Mouse (Mus musculus) E14TG2a.4 (cell line): ENCODE measurements at regions not wholly inside any gene's neighbourhood (a gene's known extent, or its start where the extent isn't known, plus 50 kb on each side); places are given as distances from the start of the nearest gene placed in this dataset.

Experiments
- H3K27me3 ChIP-seq: 2 replicates; pipeline ENCODE4 v1.6.1; 2014; ENCODE audit warnings: low read length, control low read depth; ENCODE audit not compliant: insufficient read depth
- H3K36me3 ChIP-seq: 2 replicates; pipeline ENCODE4 v1.6.1; 2014; ENCODE audit warnings: low read length, control low read depth; ENCODE audit not compliant: insufficient read depth
- H3K4me1 ChIP-seq: replicated peaks from 2 replicates; pipeline ENCODE4 v1.6.1; 2014; ENCODE audit warnings: low read depth, low read length, control low read depth
- H3K4me3 ChIP-seq: replicated peaks from 2 replicates; pipeline ENCODE4 v1.5.1; 2014; ENCODE audit warnings: mild to moderate bottlenecking, low read length
- H3K9me3 ChIP-seq: 2 replicates; pipeline ENCODE4 v1.6.1; 2014; ENCODE audit warnings: low read length, control low read depth
- CTCF ChIP-seq: conservative IDR thresholded peaks from 2 replicates; pipeline ENCODE4 v1.5.1; 2014; ENCODE audit warnings: low read length
- NANOG ChIP-seq: IDR thresholded peaks from 2 replicates; pipeline ENCODE4 v1.6.1; 2014; ENCODE audit warnings: borderline replicate concordance, low read length, mixed read lengths
- POU5F1 ChIP-seq: IDR thresholded peaks from 2 replicates; pipeline ENCODE4 v1.6.1; 2014; ENCODE audit warnings: low read length, borderline replicate concordance

DNA sequence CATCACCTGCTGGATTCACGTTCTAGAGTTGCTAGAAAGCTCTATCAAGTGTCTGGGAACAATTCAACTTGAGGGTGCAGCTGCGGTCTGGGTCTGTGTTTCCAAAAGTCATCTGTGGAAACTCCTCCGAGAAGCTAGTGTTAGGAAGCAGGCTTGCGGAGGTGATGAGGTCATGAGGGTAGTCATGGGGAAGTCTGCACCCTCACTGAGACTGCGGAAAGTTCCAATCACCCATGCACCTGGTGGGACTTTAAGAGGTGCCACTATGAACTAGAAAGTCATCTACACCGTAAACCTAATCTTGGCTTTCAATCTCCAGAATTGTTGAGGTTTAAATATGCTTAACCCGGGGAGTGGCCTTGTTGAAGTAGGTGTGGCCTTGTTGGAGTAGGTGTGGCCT is 195.5 kb upstream of the Afdn start:
- Histone ChIP-seq H3K27me3 (no peaks in the 10 kb centered on the region), H3K4me1 (no peaks in the 10 kb centered on the region), H3K4me3 (no peak overlapping the region), H3K36me3 (no peaks in the 10 kb centered on the region), H3K9me3 (peaks cover 95% of the 10 kb centered on the region)
- TF ChIP-seq POU5F1 (no peak), CTCF (no peak), NANOG (no peak)

DNA sequence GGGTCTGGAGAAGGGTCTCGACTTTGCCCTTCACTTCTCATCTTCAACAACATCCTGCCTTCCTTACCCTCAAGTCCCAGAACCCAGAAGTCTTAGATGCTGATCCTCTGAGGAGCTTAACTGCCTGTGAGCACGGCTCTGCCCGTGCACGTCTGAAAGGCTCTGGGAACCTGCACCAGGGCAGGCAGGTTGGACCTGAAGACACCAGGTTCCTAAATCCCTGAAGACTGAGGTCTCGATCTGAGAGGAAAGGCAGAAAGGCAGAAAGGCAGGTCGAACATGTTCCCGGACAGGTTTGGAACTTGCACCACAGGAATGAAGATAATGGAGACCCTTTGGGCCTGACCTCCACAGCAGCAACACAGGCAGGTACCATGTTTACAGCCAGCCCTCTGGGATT is 193.7 kb upstream of the Afdn start:
- Histone ChIP-seq H3K27me3 (no peaks in the 10 kb centered on the region), H3K36me3 (no peaks in the 10 kb centered on the region), H3K4me3 (no peak overlapping the region), H3K9me3 (peaks cover 98% of the 10 kb centered on the region), H3K4me1 (no peaks in the 10 kb centered on the region)
- TF ChIP-seq CTCF (no peak), NANOG (no peak), POU5F1 (no peak)

DNA sequence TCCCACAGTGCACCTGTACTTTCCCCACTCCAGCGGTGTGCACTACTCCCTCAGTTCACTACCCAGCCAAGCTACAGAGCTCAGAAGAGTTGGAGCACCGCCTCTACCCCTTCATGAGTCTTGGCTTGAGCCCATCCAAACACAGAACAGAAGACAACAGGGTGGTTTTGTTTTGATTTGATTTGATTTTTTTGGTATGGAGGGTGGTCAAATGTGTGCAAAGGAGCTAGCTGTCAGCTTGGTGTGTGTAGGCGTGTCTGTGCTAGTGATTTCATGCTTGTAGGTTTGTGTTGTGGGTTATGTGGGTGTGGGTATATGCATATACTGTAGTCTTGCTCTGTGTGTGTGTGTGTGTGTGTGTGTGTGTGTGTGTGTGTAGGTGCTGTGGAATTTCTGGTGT is 193.2 kb upstream of the Afdn start:
- Histone ChIP-seq H3K27me3 (no peaks in the 10 kb centered on the region), H3K36me3 (no peaks in the 10 kb centered on the region), H3K4me3 (no peak overlapping the region), H3K4me1 (no peaks in the 10 kb centered on the region), H3K9me3 (peaks cover 98% of the 10 kb centered on the region)
- TF ChIP-seq POU5F1, result no peak

DNA sequence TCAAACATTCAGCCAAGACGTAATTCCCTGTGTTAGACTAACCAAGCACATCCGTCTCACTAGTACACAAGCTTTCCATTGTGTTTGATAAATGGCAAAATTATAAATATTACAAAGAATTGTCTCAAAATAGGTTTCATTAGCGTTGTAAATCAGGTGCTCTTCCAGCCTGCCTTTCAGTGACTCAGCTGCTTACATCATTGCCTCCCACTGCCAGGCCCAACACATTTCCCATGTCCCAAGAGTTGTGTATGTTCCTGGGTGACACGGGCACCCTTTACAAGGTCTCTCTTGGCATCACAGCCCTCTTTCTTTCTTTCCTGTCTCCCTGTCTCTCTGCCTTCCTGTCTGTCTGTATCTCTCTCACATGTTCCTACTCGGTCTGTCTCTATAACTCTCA is 189.5 kb upstream of the Afdn start:
- no peaks in the 10 kb centered on the region for H3K4me1 ChIP-seq
- peaks cover 100% of the 10 kb centered on the region for H3K9me3 ChIP-seq
- H3K27me3 ChIP-seq, result no peaks in the 10 kb centered on the region
- no peak for TF ChIP-seq CTCF
- no peak for TF ChIP-seq NANOG
- no peak for TF ChIP-seq POU5F1
- no peaks in the 10 kb centered on the region for H3K36me3 ChIP-seq
- H3K4me3 ChIP-seq, result no peak overlapping the region

DNA sequence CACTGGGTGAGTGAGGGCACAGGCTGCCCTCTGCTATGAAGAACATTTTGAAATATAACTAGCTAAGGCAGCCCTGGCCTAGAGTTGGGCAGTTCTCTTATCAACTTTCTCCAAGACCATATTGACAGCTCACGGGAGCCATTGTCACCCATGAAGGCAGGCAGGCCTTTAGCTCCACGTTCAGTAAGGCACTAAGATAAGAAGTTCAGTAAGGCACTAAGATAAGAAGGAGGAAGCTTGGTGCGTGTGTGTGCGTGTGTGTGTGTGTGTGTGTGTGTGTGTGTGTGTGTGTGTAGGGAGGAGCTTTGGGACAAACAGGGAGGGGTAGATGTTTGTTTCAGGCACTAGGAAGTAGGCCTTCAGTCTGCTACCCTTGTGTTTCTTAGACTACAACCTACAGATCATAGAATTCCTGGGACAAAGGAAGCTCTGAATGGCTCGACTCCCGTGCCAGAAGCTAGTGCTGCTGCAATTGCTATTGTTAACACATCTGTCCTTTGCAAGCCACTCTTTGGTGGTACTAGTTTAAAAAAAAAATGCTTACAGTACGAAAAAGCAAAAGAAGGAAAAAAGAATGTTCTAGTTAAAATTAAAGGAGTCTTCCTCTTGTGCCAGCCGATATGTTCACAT is 188.0 kb upstream of the Afdn start:
- no peaks in the 10 kb centered on the region for H3K27me3 ChIP-seq
- no peak for TF ChIP-seq POU5F1
- no peak for TF ChIP-seq NANOG
- TF ChIP-seq CTCF, result no peak
- no peak overlapping the region for H3K4me3 ChIP-seq
- no peaks in the 10 kb centered on the region for H3K36me3 ChIP-seq
- peaks cover 99% of the 10 kb centered on the region for H3K9me3 ChIP-seq
- no peaks in the 10 kb centered on the region for H3K4me1 ChIP-seq

DNA sequence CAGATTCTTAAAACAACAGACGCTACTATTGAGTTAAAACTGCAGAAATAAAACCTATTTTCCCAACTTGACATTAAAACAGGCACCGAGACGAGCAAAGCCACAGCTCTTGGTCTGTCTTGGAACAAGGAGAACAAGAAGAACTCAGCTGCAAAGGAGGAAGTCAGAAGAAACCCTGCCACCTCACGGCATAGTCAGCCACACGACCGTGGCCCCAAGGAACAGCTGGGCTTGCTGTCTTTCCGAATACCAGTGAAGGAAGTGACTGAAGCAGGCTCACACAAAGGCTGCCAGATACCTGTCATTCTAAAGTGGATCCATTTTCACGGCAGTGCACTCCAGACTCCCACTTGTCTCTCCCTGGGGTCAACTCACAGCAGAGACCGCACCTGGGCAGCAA is 187.3 kb upstream of the Afdn start:
- H3K9me3 ChIP-seq, result peaks cover 99% of the 10 kb centered on the region
- no peaks in the 10 kb centered on the region for H3K36me3 ChIP-seq
- H3K4me3 ChIP-seq, result no peak overlapping the region
- no peaks in the 10 kb centered on the region for H3K27me3 ChIP-seq
- H3K4me1 ChIP-seq, result no peaks in the 10 kb centered on the region
- no peak for TF ChIP-seq NANOG
- TF ChIP-seq POU5F1, result no peak
- TF ChIP-seq CTCF, result no peak

DNA sequence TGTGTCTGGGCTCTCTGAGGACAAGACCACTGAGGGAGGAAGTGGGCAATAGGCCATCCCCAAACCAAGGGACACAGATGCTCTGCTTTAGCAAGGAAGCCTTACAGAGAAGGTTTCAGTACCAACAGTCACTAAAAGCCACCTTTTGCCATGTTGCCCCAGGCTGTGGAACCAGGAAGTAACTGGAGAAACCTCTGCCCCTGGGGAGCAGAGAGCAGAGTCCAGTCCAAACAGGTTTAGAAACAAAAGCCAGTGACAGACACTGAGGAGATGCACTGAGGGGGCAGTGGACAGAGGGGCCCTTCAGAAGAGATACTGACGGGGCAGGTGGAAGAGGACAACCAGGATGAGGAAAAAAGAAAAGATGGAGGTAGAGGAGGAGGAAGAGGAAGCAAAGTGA is 186.2 kb upstream of the Afdn start:
- no peaks in the 10 kb centered on the region for H3K36me3 ChIP-seq
- no peak for TF ChIP-seq NANOG
- TF ChIP-seq POU5F1, result no peak
- TF ChIP-seq CTCF, result no peak
- H3K4me3 ChIP-seq, result no peak overlapping the region
- peaks cover 97% of the 10 kb centered on the region for H3K9me3 ChIP-seq
- H3K27me3 ChIP-seq, result no peaks in the 10 kb centered on the region
- H3K4me1 ChIP-seq, result no peaks in the 10 kb centered on the region

DNA sequence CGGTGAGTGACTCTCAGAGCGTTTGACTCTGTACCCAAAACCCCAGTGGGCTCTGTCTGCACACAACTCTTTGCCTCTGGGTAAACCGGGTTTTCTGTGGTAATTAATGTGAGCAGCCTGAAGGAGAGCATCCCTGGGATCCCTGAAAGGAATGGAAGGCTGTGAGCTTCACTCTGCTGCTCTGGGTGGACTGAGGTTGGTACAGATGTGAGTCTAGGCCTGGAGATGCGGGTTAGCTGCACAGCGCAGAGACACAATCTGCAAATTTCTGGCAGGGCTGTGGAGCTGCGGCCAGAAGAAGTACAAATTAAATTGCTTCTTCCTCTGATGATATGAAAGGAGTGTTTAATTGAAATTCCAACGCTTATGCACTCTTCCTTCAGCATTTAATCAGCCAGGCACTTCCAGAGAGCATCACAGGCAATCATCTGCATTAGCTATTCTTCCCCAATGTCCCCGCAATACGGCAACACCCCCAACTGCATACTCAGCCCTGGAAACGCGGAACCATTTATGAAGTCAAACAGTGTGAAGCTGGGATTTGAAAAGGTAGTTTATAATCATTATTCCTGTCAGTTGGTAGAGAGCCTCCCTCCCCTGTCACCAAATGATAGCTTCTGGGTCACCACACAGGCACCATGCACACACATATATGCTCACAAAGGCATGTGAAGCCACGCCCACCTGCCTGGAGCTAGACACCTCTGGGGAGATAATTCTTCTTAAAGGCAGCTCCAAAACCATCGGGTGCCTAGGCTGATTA is 185.5 kb upstream of the Afdn start:
- no peak for TF ChIP-seq POU5F1
- no peak for TF ChIP-seq CTCF
- no peak for TF ChIP-seq NANOG
- Histone ChIP-seq H3K9me3 (peaks cover 97% of the 10 kb centered on the region), H3K36me3 (no peaks in the 10 kb centered on the region)

DNA sequence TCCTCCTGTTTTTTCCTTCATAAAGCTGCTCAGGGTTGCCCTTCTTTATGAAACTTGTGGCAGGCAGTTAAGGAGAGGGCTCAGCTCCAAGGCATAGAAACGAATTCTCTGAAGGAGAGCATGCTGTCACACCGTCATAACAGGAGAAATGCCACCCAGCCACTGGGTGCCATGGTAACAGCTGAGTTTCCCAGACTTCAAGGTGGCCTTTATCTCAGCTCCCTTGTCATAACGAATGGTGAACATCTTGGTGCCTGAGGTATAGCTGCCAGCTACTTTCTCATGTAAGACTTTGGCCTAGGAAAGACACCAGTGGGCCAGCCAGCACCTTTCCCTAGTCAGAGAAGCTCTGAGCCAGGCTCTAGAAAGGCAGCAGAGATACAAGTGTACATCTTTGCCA is 182.5 kb upstream of the Afdn start:
- Histone ChIP-seq H3K9me3 (peaks cover 97% of the 10 kb centered on the region), H3K4me1 (no peaks in the 10 kb centered on the region), H3K27me3 (no peaks in the 10 kb centered on the region), H3K4me3 (no peak overlapping the region), H3K36me3 (no peaks in the 10 kb centered on the region)
- TF ChIP-seq CTCF (no peak), NANOG (no peak), POU5F1 (no peak)

More for the DNA sequence above, 185.5 kb upstream of the Afdn start:
- no peak overlapping the region for H3K4me3 ChIP-seq
- no peaks in the 10 kb centered on the region for H3K27me3 ChIP-seq
- no peaks in the 10 kb centered on the region for H3K4me1 ChIP-seq
